Mouse (Mus musculus) lung, embryonic 14.5 days (tissue): ENCODE data around the gene Slc39a5. TPM values are rescaled to one million over a fixed set of nuclear protein-coding genes. Genes with fewer than 3 reads are reported as not detected.

ENCODE experiments used
- ATAC-seq: fragments of 200-750 bp; cut with Nextera tagmentation; 2 replicates; pipeline ENCODE4 v1.8.0; 2017; ENCODE audit warnings: mild to moderate bottlenecking, moderate TSS enrichment, moderate library complexity; ENCODE audit not compliant: insufficient read depth
- DNase-seq: peaks from one replicate; pipeline ENCODE4 v3.0.0-alpha.2; 2015
- H3K27ac ChIP-seq: fragments of 300-500 bp; sonication (generic); 2 replicates; pipeline ENCODE4 v1.5.1; 2014; ENCODE audit warnings: low read depth, mild to moderate bottlenecking, moderate library complexity
- H3K27me3 ChIP-seq: fragments of 300-500 bp; sonication (generic); 2 replicates; pipeline ENCODE4 v1.6.1; 2014; ENCODE audit warnings: low read length, control low read depth; ENCODE audit not compliant: insufficient read depth
- H3K36me3 ChIP-seq: fragments of 300-500 bp; sonication (generic); 2 replicates; pipeline ENCODE4 v1.6.1; 2014; ENCODE audit warnings: control low read depth; ENCODE audit not compliant: insufficient read depth
- H3K4me1 ChIP-seq: fragments of 300-500 bp; sonication (generic); 2 replicates; pipeline ENCODE4 v1.6.1; 2014; ENCODE audit warnings: antibody characterized with exemption, control low read depth; ENCODE audit not compliant: insufficient read depth
- H3K4me2 ChIP-seq: fragments of 300-500 bp; sonication (generic); 2 replicates; pipeline ENCODE4 v1.6.1; 2014; ENCODE audit warnings: mild to moderate bottlenecking
- H3K4me3 ChIP-seq: fragments of 300-500 bp; sonication (generic); 2 replicates; pipeline ENCODE4 v1.5.1; 2014; ENCODE audit warnings: low read depth, low read length
- H3K9ac ChIP-seq: fragments of 300-500 bp; sonication (generic); 2 replicates; pipeline ENCODE4 v1.6.1; 2014
- H3K9me3 ChIP-seq: fragments of 300-500 bp; sonication (generic); 2 replicates; pipeline ENCODE4 v1.6.1; 2016; ENCODE audit warnings: low read depth, low read length, control low read depth
- CTCF ChIP-seq: IDR thresholded peaks from 2 replicates; pipeline ENCODE4 v1.5.1; 2016; ENCODE audit warnings: antibody characterized with exemption, low read depth
- WGBS: fragments of 180-500 bp; shearing (Covaris S2); extraction: QIAGEN DNeasy Blood & Tissue Kit; methylation state at CpG from one replicate; pipeline ENCODE4 v1.1.7; 2014; 5-methylcytosine and 5-hydroxymethylcytosine counted together
- microRNA-seq: library from miRNA; unstranded; fragments of <30 nt; microRNA quantifications from one replicate; pipeline ENCODE4, GENCODE M21; 2016; ENCODE audit warnings: borderline number of aligned reads
- polyA plus RNA-seq: library from polyadenylated mRNA; unstranded; fragments of >200 nt; fragmentation: Nextera tagmentation; extraction: Ambion mirVana; gene quantifications from 2 replicates; pipeline ENCODE4 v1.2.1, GENCODE M21; 2014

Gene Slc39a5
- polyA plus RNA-seq, 1 experiment from 2014 or later: 0.18 TPM

GRCm38 (mm10) chr10:128358796-128359195 is 42.2 kb downstream of the Slc39a5 start:
- DNase-seq: peak; percentile 85
- WGBS: 50% methylated on average over 2 of the region's 2 CpGs
- H3K4me1 ChIP-seq: no peaks in the 10 kb centered on the region
- 0 out of 2 replicates have a peak, but pooled peaks have one; percentile 50 for ATAC-seq
- TF ChIP-seq CTCF: peak; percentile 65
- H3K27ac ChIP-seq: no peak overlapping the region
- no peak overlapping the region for H3K9ac ChIP-seq
- no peak overlapping the region for H3K4me2 ChIP-seq
- no peak overlapping the region for H3K4me3 ChIP-seq
- no peaks in the 10 kb centered on the region for H3K27me3 ChIP-seq
- H3K36me3 ChIP-seq: peaks cover 81% of the 10 kb centered on the region
- no peaks in the 10 kb centered on the region for H3K9me3 ChIP-seq

GRCm38 (mm10) chr10:128347541-128347940 is 53.5 kb downstream of the Slc39a5 start:
- 84% methylated on average over 8 of the region's 8 CpGs for WGBS
- Histone ChIP-seq H3K4me3 (no peak overlapping the region), H3K27me3 (no peaks in the 10 kb centered on the region), H3K36me3 (peaks cover 33% of the 10 kb centered on the region), H3K9me3 (no peaks in the 10 kb centered on the region), H3K9ac (no peak overlapping the region), H3K4me1 (peaks cover 10% of the 10 kb centered on the region; the same call in 1 of the 2 replicates), H3K4me2 (no peak overlapping the region), H3K27ac (no peak overlapping the region)
- TF ChIP-seq CTCF: no peak
- ATAC-seq (no peak), DNase-seq (no peak)

Small RNAs within 50 kb of the gene (microRNA-seq; reads per million reads assigned to microRNA genes)
- gene Gm25361 (not detected), gene Gm26308 (not detected), gene Mir6914 (not detected), gene Mir6915 (not detected)

Other genes starting within 250 kb of the Slc39a5 start
- 26.5 and 27.6 TPM in 2 replicates for gene Rbms2, start 220.9 kb downstream of the Slc39a5 start, polyA plus RNA-seq
- gene Gls2, start 206.8 kb downstream of the Slc39a5 start, polyA plus RNA-seq: 1.8 and 2.3 TPM in 2 replicates
- gene Spryd4, start 189.4 kb downstream of the Slc39a5 start, polyA plus RNA-seq: 27.3 and 29.9 TPM in 2 replicates
- gene Mip, start 175.4 kb downstream of the Slc39a5 start, polyA plus RNA-seq: not detected in 2 replicates
- gene Timeless, start 169.2 kb downstream of the Slc39a5 start, polyA plus RNA-seq: 70.2 and 71.5 TPM in 2 replicates
- 0.18 and 0.67 TPM in 2 replicates for gene Apon, start 147.1 kb downstream of the Slc39a5 start, polyA plus RNA-seq
- gene Apof, start 132.6 kb downstream of the Slc39a5 start, polyA plus RNA-seq: not detected in 2 replicates
- 13.1 and 13.8 TPM in 2 replicates for gene Stat2, start 130.7 kb downstream of the Slc39a5 start, polyA plus RNA-seq
- gene Il23a, start 102.5 kb downstream of the Slc39a5 start, polyA plus RNA-seq: 0.17 and 0.41 TPM in 2 replicates
- gene Pan2, start 97.9 kb downstream of the Slc39a5 start, polyA plus RNA-seq: 33.4 and 36.2 TPM in 2 replicates
- gene Cnpy2, start 78.8 kb downstream of the Slc39a5 start, polyA plus RNA-seq: 317 and 336 TPM in 2 replicates
- gene Cs, start 63.5 kb downstream of the Slc39a5 start, polyA plus RNA-seq: 205 and 211 TPM in 2 replicates
- 12.8 and 14.5 TPM in 2 replicates for gene Coq10a, start 32.2 kb downstream of the Slc39a5 start, polyA plus RNA-seq
- gene Ankrd52, start 24.1 kb downstream of the Slc39a5 start, polyA plus RNA-seq: 15.8 and 17.0 TPM in 2 replicates
- gene Nabp2, start 10.3 kb upstream of the Slc39a5 start, polyA plus RNA-seq: 77.1 and 83.1 TPM in 2 replicates
- 32.8 and 33.5 TPM in 2 replicates for gene Rnf41, start 10.4 kb upstream of the Slc39a5 start, polyA plus RNA-seq
- gene Smarcc2, start 58.0 kb upstream of the Slc39a5 start, polyA plus RNA-seq: 81.1 and 89.6 TPM in 2 replicates
- 1,221 and 1,238 TPM in 2 replicates for gene Myl6, start 92.9 kb upstream of the Slc39a5 start, polyA plus RNA-seq
- gene Myl6b, start 97.5 kb upstream of the Slc39a5 start, polyA plus RNA-seq: 3.0 and 4.4 TPM in 2 replicates
- 21.5 and 23.0 TPM in 2 replicates for gene Esyt1, start 124.6 kb upstream of the Slc39a5 start, polyA plus RNA-seq
- gene Zc3h10, start 146.5 kb upstream of the Slc39a5 start, polyA plus RNA-seq: 11.0 and 14.5 TPM in 2 replicates
- gene Rpl41, start 148.1 kb upstream of the Slc39a5 start, polyA plus RNA-seq: 4,697 and 4,895 TPM in 2 replicates
- gene Pa2g4, start 164.8 kb upstream of the Slc39a5 start, polyA plus RNA-seq: 240 and 244 TPM in 2 replicates
- gene Erbb3, start 188.4 kb upstream of the Slc39a5 start, polyA plus RNA-seq: 20.2 and 22.9 TPM in 2 replicates
- 1,029 and 1,115 TPM in 2 replicates for gene Rps26, start 225.5 kb upstream of the Slc39a5 start, polyA plus RNA-seq
- gene Ikzf4, start 244.8 kb upstream of the Slc39a5 start, polyA plus RNA-seq: 2.0 and 3.5 TPM in 2 replicates